Mouse (Mus musculus) CH12.LX (cell line): ENCODE data around the gene Papss2. TPM values are rescaled to one million over a fixed set of nuclear protein-coding genes. Genes with fewer than 3 reads are reported as not detected.

Experiments used
- DNase-seq: peaks from one replicate; pipeline ENCODE4 v3.0.0-alpha.2; 2013; ENCODE audit errors: extremely low read depth
- H3K27ac ChIP-seq: 2 replicates; pipeline ENCODE4 v1.5.1; 2012; ENCODE audit warnings: low read depth, mild to moderate bottlenecking, control low read depth, moderate library complexity; ENCODE audit not compliant: insufficient read depth
- H3K27me3 ChIP-seq: replicated peaks from 2 replicates; pipeline ENCODE3; 2012; ENCODE audit warnings: inconsistent platforms
- H3K36me3 ChIP-seq, 2 experiments: replicated peaks in 1 of 2; 2 replicates each; pipeline versions ENCODE3 to v1.6.1; 2012; ENCODE audit warnings: inconsistent platforms in 1 of 2, low read length in 1 of 2, mild to moderate bottlenecking in 1 of 2, mixed read lengths in 1 of 2, moderate library complexity in 1 of 2; ENCODE audit not compliant: control insufficient read depth in 1 of 2, insufficient read depth in 1 of 2
- H3K4me1 ChIP-seq, 2 experiments: 2 replicates each; pipeline ENCODE4 v1.6.1; 2012; ENCODE audit warnings: inconsistent platforms in 1 of 2, moderate library complexity in 1 of 2; ENCODE audit not compliant: insufficient read depth in 2 of 2, control insufficient read depth in 1 of 2
- H3K4me2 ChIP-seq: 2 replicates; pipeline ENCODE4 v1.6.1; 2012; ENCODE audit warnings: low read depth, mild to moderate bottlenecking, control low read depth; ENCODE audit not compliant: poor library complexity, insufficient read depth, severe bottlenecking
- H3K4me3 ChIP-seq, 3 experiments: fragments of 150-350 bp in 1 of 3; sonication (generic) in 1 of 3; replicated peaks in 1 of 3; 2 replicates each; pipeline versions ENCODE3 to v1.5.1; 2011 to 2012; ENCODE audit warnings: low read depth in 2 of 3, low read length in 2 of 3, mild to moderate bottlenecking in 2 of 3, moderate library complexity in 2 of 3, control low read depth in 1 of 3, improper control_type of control experiment in 1 of 3, inconsistent platforms in 1 of 3, mixed read lengths in 1 of 3; ENCODE audit not compliant: poor library complexity in 1 of 3
- H3K79me2 ChIP-seq: replicated peaks from 2 replicates; pipeline ENCODE4 v1.6.1; 2012; ENCODE audit warnings: mild to moderate bottlenecking, moderate library complexity; ENCODE audit not compliant: control insufficient read depth, poor library complexity, insufficient read depth, severe bottlenecking; ENCODE audit errors: extremely low read depth
- H3K9ac ChIP-seq: 2 replicates; pipeline ENCODE4 v1.6.1; 2012; ENCODE audit warnings: low read depth, mild to moderate bottlenecking, control low read depth, moderate library complexity; ENCODE audit not compliant: insufficient read depth
- H3K9me3 ChIP-seq: replicated peaks from 2 replicates; pipeline ENCODE3; 2012; ENCODE audit warnings: low read length, inconsistent platforms, mixed read lengths
- BHLHE40 ChIP-seq: IDR thresholded peaks from 2 replicates; pipeline ENCODE4 v1.6.1; 2011; ENCODE audit warnings: mild to moderate bottlenecking, low read depth, low read length, improper control_type of control experiment
- CHD1 ChIP-seq: IDR thresholded peaks from 2 replicates; pipeline ENCODE4 v1.6.1; 2012; ENCODE audit warnings: low read depth, low read length, improper control_type of control experiment, inconsistent platforms
- CTCF ChIP-seq, 2 experiments: IDR thresholded peaks in 1 of 2; conservative IDR thresholded peaks in 1 of 2; 2 replicates each; pipeline ENCODE4 v1.5.1; 2011 to 2012; ENCODE audit warnings: low read depth in 2 of 2, low read length in 2 of 2, improper control_type of control experiment in 1 of 2, inconsistent platforms in 1 of 2, mild to moderate bottlenecking in 1 of 2, moderate library complexity in 1 of 2
- EP300 ChIP-seq: IDR thresholded peaks from 2 replicates; pipeline ENCODE4 v1.6.1; 2011; ENCODE audit warnings: low read length, improper control_type of control experiment
- ETS1 ChIP-seq: conservative IDR thresholded peaks from 2 replicates; pipeline ENCODE4 v1.6.1; 2012; ENCODE audit warnings: low read depth, mild to moderate bottlenecking, inconsistent platforms, low read length, improper control_type of control experiment, moderate library complexity
- IRF4 ChIP-seq: IDR thresholded peaks from 2 replicates; pipeline ENCODE4 v1.6.1; 2014; ENCODE audit warnings: low read depth, mild to moderate bottlenecking, inconsistent platforms, low read length, improper control_type of control experiment
- JUN ChIP-seq: IDR thresholded peaks from 2 replicates; pipeline ENCODE4 v1.6.1; 2011; ENCODE audit warnings: low read depth, mild to moderate bottlenecking, low read length, improper control_type of control experiment, moderate library complexity; ENCODE audit not compliant: insufficient read depth
- JUND ChIP-seq: conservative IDR thresholded peaks from 2 replicates; pipeline ENCODE4 v1.6.1; 2011; ENCODE audit warnings: low read depth, low read length, improper control_type of control experiment
- KAT2A ChIP-seq: IDR thresholded peaks from 2 replicates; pipeline ENCODE4 v1.6.1; 2012; ENCODE audit warnings: low read length, improper control_type of control experiment, inconsistent platforms; ENCODE audit not compliant: insufficient replicate concordance
- MAX ChIP-seq: IDR thresholded peaks from 2 replicates; pipeline ENCODE4 v1.6.1; 2011; ENCODE audit warnings: low read length, improper control_type of control experiment
- MAZ ChIP-seq: IDR thresholded peaks from 2 replicates; pipeline ENCODE4 v1.6.1; 2012; ENCODE audit warnings: low read depth, mild to moderate bottlenecking, inconsistent platforms, low read length, improper control_type of control experiment, moderate library complexity
- MEF2A ChIP-seq: IDR thresholded peaks from 2 replicates; pipeline ENCODE4 v1.6.1; 2014; ENCODE audit warnings: low read depth, mild to moderate bottlenecking, inconsistent platforms, low read length, improper control_type of control experiment, borderline replicate concordance
- MXI1 ChIP-seq: IDR thresholded peaks from 2 replicates; pipeline ENCODE4 v1.6.1; 2011; ENCODE audit warnings: mild to moderate bottlenecking, low read depth, low read length, improper control_type of control experiment
- MYC ChIP-seq: IDR thresholded peaks from 2 replicates; pipeline ENCODE4 v1.6.1; 2011; ENCODE audit warnings: low read depth, mild to moderate bottlenecking, improper control_type of control experiment, low read length
- RCOR1 ChIP-seq: conservative IDR thresholded peaks from 2 replicates; pipeline ENCODE4 v1.6.1; 2012; ENCODE audit warnings: low read depth, mild to moderate bottlenecking, inconsistent platforms, low read length, improper control_type of control experiment
- TBP ChIP-seq: conservative IDR thresholded peaks from 2 replicates; pipeline ENCODE4 v1.6.1; 2011; ENCODE audit warnings: low read depth, low read length, improper control_type of control experiment
- TCF12 ChIP-seq: IDR thresholded peaks from 2 replicates; pipeline ENCODE4 v1.6.1; 2014; ENCODE audit warnings: low read depth, mild to moderate bottlenecking, inconsistent platforms, low read length, improper control_type of control experiment
- UBTF ChIP-seq: IDR thresholded peaks from 2 replicates; pipeline ENCODE4 v1.6.1; 2012; ENCODE audit warnings: low read depth, mild to moderate bottlenecking, inconsistent platforms, low read length, improper control_type of control experiment, moderate library complexity
- USF2 ChIP-seq: conservative IDR thresholded peaks from 2 replicates; pipeline ENCODE4 v1.6.1; 2011; ENCODE audit warnings: low read depth, low read length, improper control_type of control experiment
- ZC3H11A ChIP-seq: IDR thresholded peaks from 2 replicates; pipeline ENCODE4 v1.6.1; 2012; ENCODE audit warnings: low read depth, mild to moderate bottlenecking, inconsistent platforms, low read length, improper control_type of control experiment
- ZMIZ1 ChIP-seq: IDR thresholded peaks from 2 replicates; pipeline ENCODE4 v1.6.1; 2012; ENCODE audit warnings: low read depth, mild to moderate bottlenecking, inconsistent platforms, low read length, improper control_type of control experiment
- dilution Hi-C: fragments of 300-500 bp; cut with MboI; formaldehyde crosslinking; loops from 2 replicates; pipeline ENCODE4 v1.14.3; 2020; ENCODE audit warnings: low sequenced_read_pairs; ENCODE audit not compliant: extremely low pct_unique_long_range_greater_than_20kb, extremely low pct_ligation_motif_present
- in situ Hi-C: fragments of 300-500 bp; cut with MboI; formaldehyde crosslinking; loops from 3 replicates; pipeline ENCODE4 v1.14.3; 2019; ENCODE audit warnings: low sequenced_read_pairs, low pct_ligation_motif_present, low pct_unique_long_range_greater_than_20kb, mixed read lengths
- polyA plus RNA-seq: library from polyadenylated mRNA; unstranded; fragments of >175 nt; gene quantifications from 2 replicates; pipeline ENCODE4 v1.2.1, GENCODE M21; 2012; ENCODE audit warnings: low read depth; ENCODE audit not compliant: insufficient read length
- total RNA-seq, 2 experiments: library from RNA; depleted of rRNA; stranded (reverse); fragments of 300-350 nt in 1 of 2; fragments of >200 nt in 1 of 2; gene quantifications; 2 replicates each; pipeline ENCODE4 v1.2.3; 2012 to 2014

The Papss2 gene
- total and polyA plus RNA-seq, 3 experiments, result 0.36 to 0.42 (median 0.39) TPM

DNA sequence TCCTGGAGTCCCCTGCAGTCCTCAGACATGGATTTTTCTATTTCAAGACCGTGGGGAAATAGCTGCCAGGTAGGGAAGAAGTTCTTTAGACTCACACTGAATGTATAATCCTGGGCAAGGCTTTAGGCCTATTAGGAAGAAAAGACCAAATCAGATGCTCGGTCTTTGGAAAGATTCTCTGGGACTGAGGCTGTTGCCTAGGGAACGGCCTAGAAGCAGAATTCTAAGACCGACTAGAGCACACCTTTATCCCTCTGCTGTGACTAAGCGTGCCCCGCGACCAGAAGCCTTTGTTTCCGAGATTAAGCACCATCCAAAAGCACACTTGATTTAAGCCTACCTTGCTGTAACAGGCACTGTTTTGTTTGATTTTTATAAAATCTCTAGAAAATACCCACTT lies 46.4 kb downstream of the Papss2 start:
- no peak overlapping the region for H3K4me2 ChIP-seq
- no peaks in the 10 kb centered on the region for H3K9me3 ChIP-seq
- dilution Hi-C loops, result no loop called here
- in situ Hi-C loops, result no loop called here
- H3K9ac ChIP-seq, result no peak overlapping the region
- peaks cover 4 to 12% of the 10 kb centered on the region in 2 experiments for H3K4me1 ChIP-seq
- no peak for DNase-seq
- no peaks in the 10 kb centered on the region for H3K27me3 ChIP-seq
- no peaks in the 10 kb centered on the region for H3K36me3 ChIP-seq
- TF ChIP-seq TBP, result no peak
- no peak for TF ChIP-seq MXI1
- no peak for TF ChIP-seq JUND
- no peak for TF ChIP-seq KAT2A
- TF ChIP-seq IRF4, result no peak
- TF ChIP-seq ETS1, result no peak
- TF ChIP-seq USF2, result no peak
- TF ChIP-seq MYC, result no peak
- no peak for TF ChIP-seq EP300
- TF ChIP-seq JUN, result no peak
- TF ChIP-seq CHD1, result no peak
- no peak for TF ChIP-seq MAX
- no peak for TF ChIP-seq TCF12
- no peak for TF ChIP-seq MAZ
- no peak for TF ChIP-seq BHLHE40
- no peak for TF ChIP-seq RCOR1
- TF ChIP-seq ZMIZ1, result no peak
- no peak for TF ChIP-seq ZC3H11A
- no peak for TF ChIP-seq MEF2A
- no peaks in the 10 kb centered on the region for H3K79me2 ChIP-seq
- H3K4me3 ChIP-seq, result no peak overlapping the region
- no peak overlapping the region for H3K27ac ChIP-seq

DNA sequence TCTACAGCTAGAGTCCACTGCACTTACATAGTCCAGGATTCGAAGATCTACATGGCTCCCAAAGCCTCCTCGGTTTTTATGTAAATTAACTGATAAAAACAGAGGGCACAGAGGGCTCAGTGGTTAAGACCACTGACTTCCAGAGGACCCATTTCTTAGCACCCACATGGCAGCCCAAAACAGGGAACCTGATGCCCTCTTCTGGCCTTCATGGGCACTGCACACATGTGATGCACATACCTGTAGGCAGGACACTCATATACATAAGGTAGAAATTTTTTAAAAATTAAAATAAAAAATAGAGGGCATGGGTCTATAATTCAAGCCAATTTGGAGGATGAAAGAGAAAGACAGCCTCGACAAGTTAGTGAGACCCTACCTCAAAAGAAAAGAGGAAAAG lies 48.1 kb downstream of the Papss2 start:
- dilution Hi-C loops, result no loop called here
- Histone ChIP-seq H3K9me3 (no peaks in the 10 kb centered on the region), H3K4me2 (no peak overlapping the region), H3K4me1 (no peaks in the 10 kb centered on the region), H3K27me3 (no peaks in the 10 kb centered on the region), H3K9ac (no peak overlapping the region), H3K36me3 (no peaks in the 10 kb centered on the region)
- in situ Hi-C loops, result no loop called here
- TF ChIP-seq UBTF (no peak), CTCF (conservative IDR thresholded peaks at IDR 0.05 in 1 of 2, IDR thresholded peaks at IDR 0.05 in 1 of 2; ENCODE audit: low read depth in 2 of 2, low read length in 2 of 2) (peak in 1 of 2 experiments; percentile 6; a peak in 1 of 4 replicates)
- TF ChIP-seq, all 38 proteins: peak for 1
- Histone ChIP-seq H3K27ac (no peak overlapping the region), H3K4me3 (no peak overlapping the region), H3K79me2 (no peaks in the 10 kb centered on the region)
- no peak for DNase-seq
